Mouse (Mus musculus): ENCODE results near the gene Syne3.

Gene Syne3

GRCm38 (mm10) chr12:104923948-104924388, 85.6 kb downstream of the Syne3 start:
- no peak for DNase-seq (ENCODE audit: low read depth)

DNA sequence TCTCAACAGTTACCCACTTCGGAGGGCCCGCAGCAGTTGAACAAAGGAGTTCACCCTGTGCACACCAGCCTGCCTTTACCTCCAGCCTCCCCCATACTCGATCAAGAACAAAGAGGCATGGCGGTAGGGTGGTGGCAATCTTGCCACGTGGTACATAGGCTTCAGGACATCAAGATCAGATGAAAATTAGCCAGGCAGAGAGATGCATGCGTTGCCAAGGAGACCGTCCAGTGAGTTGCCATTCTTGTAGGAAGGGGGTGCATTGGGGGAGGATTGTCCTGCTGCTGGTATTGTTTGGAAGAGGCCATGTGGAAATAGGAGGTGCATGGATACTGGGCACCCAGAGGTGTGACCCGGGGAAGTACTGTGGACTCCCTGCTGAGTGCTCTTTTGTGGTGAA, 87.0 kb downstream of the Syne3 start:
- DNase-seq (ENCODE audit: low read depth), result no peak

GRCm38 (mm10) chr12:104921071-104921470, 88.5 kb downstream of the Syne3 start:
- no peak for DNase-seq (ENCODE audit: low read depth)

- DNase-seq (ENCODE audit: low read depth), result no peak
Observed at GRCm38 (mm10) chr12:104919247-104919646, 90.4 kb downstream of the Syne3 start.

GRCm38 (mm10) chr12:104917927-104918326, 91.7 kb downstream of the Syne3 start:
- DNase-seq (ENCODE audit: low read depth), result no peak

- no peak for DNase-seq (ENCODE audit: low read depth)
Observed at GRCm38 (mm10) chr12:104917297-104917696, 92.3 kb downstream of the Syne3 start.

DNA sequence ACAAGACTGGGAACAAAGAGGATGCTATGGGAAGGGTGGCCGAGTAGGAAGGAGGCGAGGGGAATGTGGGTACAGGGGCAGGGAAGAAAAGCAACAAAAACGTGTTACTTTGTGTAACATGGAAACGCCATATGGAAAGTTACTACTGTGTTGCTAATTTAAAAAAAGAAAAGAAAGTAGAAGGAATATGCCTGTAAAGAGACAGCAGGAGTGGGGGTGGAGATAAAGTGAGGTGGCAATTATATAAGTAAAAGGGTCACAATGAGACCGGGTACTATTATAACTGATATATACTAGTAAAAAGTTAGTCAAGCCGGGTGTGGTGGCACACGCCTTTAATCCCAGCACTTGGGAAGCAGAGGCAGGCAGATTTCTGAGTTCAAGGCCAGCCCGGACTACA, 92.8 kb downstream of the Syne3 start:
- no peak for DNase-seq (ENCODE audit: low read depth)

DNA sequence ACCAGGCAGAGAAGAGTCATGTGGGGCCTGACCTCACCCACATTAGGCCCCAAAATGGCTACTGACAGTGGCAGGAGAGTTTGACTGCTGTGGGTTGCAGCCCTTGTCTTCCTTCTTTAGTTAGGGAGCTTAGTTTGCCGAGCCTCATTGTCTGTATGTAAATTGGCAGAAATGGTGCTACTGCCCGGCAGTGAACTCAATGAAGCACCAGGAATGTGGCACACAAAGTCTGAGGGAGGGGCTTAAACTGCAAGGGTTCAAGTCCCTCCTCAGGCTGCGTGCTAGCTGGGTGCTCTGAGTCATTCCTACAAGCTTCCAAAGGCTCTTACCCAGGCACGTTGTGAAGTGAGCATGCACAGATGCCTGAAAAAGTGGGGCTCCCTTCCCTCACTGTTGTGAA, 93.9 kb downstream of the Syne3 start:
- DNase-seq (ENCODE audit: low read depth), result no peak

DNA sequence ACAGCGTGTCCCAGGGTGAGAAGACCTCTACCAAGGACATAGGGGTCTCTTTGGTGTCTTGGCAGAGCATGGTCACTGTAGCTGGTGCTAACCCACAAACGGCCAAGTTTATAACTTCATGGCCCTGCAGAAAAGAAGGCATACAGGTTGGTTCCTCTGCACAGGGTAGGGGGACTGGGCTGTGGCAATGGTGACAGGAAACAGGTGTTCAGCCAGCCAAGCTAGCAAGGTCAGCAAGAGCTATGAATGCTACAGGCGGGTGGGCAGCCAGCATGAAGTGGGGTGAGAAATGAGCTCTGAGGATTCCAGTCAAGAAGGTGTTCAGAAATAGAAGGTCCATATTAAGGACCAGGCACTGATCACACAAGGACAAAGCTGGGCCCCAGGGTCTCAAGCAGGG, 96.6 kb downstream of the Syne3 start:
- no peak for DNase-seq (ENCODE audit: low read depth)

DNA sequence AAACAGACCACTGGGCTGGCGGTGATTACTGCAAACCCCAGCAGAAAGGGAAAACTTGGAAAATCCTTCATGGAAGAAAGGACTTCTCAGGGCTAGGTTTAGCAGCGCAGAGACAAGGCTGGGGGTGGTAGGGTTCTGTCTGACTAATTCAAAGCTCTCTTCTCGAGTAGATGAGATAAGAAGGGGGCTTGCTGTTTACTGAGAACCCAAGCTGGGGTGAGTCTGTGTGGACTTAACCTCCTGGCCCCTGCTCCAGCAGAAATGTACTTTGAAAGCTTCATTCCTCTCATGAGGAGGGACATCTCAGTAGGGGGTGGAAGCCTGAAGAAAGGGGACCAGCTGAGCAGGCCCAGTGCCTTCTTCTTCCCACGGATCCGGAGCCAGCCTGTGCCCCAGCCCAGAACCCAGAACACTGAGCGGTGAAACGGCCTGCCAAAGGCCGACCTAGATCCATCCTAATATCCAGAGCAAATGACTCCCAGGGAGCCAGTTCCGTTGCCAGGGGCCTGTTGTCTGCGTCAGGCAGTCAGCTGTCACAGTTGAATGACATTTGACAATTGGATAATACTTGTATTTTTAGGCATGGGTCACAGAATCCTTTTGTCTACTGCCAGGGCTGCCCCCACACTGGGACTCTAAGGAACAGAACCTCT, 97.2 kb downstream of the Syne3 start:
- no peak for DNase-seq (ENCODE audit: low read depth)

GRCm38 (mm10) chr12:104909750-104910149, 99.9 kb downstream of the Syne3 start:
- no peak for DNase-seq (ENCODE audit: low read depth)

DNA sequence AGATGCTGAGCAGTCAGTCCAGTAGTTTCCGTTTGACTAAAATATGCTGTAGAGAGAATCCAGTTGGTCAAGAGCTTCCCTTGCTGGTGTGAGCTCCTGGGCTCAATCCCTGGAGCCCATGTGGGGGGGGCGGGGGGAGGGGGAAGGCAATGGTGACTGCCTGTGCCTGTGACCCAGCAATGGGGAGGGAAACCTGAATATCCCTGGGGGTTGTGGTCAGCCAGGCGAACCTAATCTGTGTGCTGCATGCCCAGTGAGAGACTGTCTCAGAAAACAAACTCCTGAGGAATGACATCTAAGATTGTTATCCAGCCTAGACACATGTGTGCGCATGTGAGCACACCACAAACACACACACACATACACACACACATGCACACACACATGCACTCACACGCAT, 100.6 kb downstream of the Syne3 start:
- no peak for DNase-seq (ENCODE audit: low read depth)

DNA sequence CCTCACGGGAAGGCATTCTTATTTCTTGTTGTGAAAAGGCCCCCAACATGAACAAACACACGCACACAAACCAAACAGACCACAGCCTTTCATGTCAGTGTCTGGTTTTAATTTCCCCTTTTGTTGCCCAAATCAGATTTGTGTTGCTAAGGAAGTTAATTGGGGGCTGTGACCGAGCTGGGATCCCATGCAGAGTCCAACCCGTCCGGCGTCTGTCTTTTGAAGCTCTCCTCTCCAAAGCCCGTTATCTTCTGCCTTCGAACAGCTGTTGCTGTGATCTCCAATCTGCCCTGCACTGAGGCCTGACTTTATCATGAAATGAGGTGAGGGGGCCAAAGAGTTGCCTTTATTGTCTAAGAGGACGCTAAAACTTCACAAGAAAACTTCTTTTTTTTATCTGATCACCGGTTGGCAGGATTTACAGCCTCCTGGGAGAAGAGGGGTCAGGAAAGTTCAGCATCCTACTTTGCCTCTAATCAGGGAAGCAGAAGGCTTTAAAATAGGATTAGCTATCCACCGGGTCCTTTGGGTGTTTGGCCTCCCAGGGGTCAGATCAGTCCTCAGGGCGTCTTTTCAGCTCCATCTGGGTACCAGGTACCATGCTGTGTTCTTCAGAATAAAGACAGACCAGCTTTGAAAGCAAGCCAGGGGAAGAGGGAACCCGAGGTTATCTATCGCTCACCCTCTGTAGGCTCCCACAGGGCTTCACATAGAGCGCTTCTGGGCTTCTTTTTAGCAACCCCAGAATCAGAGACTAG, 101.4 kb downstream of the Syne3 start:
- DNase-seq (ENCODE audit: low read depth), result no peak

DNA sequence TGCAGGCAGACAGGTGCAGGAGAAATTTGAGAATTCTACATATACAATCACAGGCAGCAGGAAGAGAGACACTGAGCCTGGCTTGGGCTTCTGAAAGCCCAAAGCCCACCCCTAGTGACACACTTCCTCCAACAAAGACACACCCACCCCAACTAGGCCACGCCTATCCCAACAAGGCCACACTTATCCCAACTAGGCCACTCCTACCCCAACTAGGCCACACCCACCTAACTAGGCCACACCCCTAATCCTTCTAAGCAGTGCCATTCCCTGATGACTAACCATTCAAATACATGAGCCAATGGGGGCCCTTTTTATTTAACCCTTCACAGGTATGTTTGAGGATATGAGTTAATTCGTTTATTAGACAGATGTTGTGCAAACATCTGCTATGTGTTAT, 102.5 kb downstream of the Syne3 start:
- peak; percentile 5 for DNase-seq (ENCODE audit: low read depth)

GRCm38 (mm10) chr12:104904138-104904537, 105.5 kb downstream of the Syne3 start:
- DNase-seq (ENCODE audit: low read depth), result no peak

DNA sequence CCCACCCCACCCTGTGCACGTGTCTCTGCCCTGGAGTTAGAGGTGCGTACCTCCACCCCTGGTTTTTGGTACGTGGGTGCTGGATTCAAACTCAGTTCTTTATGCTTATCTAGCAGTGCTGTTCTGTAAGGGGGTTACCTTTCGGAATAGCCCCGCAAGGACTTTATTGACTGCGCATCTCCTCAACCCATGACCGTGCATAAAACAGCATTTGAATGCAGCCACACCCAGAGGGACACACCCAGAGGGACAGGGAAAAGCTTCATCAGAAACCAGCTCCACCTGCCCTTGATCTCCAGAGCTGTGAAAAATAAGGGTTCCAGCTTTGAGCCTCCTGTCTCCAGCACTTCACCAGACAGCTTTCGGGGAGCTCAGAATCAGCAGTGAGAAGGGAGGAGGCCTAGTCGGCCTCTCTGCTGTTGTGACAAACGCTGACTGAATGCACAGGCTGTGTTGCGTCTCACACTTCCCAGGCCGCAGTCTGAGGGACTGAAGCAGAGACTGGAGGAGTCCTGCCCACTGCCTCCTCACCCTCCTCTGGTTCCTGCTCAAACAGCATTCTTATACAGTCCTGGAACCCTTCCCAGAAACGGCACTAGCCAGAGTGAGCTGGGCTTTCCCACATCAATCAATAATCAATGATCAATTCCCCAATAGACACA, 107.1 kb downstream of the Syne3 start:
- no peak for DNase-seq (ENCODE audit: low read depth)

GRCm38 (mm10) chr12:104901320-104901719, 108.3 kb downstream of the Syne3 start:
- DNase-seq (ENCODE audit: low read depth), result no peak

DNA sequence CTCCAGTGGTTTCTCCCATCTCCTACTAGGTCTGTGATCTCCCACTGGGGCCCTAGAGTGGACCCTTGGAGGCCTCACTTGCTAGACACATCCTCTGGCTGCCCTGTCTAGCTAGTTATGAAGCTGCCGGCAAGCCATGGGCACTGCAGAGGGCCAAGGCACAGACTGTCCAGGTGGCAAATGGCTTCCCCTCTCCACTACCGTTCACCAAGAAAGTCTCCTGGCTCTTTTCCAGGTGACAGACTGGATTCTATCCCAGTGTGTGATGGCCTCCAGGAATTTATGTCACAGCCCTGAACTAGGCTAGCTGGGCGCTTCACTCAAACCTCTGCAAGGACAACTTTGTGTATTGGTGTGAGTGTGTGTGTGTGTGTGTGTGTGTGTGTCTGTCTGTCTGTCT, 109.8 kb downstream of the Syne3 start:
- DNase-seq (ENCODE audit: low read depth), result no peak

DNA sequence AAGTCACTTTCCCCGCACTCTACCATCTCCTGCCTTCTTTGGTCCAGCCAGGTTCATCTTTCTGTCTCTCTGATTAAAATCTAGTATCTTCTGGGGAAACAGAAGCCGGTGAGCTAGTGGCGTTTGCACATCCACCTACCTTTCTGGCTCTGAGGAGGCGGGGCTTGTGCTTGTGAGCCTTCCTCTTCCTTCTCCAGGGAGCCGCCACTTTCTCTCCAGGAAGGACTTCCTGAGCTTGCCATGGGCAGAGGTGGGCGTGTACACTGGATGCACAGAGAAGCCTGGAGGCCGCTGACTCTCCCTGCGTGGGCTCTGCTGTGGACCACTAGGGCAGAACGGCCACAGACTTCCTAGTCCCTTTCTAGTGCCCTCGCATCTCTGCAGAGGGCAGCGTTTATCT, 110.4 kb downstream of the Syne3 start:
- DNase-seq (ENCODE audit: low read depth), result no peak

DNA sequence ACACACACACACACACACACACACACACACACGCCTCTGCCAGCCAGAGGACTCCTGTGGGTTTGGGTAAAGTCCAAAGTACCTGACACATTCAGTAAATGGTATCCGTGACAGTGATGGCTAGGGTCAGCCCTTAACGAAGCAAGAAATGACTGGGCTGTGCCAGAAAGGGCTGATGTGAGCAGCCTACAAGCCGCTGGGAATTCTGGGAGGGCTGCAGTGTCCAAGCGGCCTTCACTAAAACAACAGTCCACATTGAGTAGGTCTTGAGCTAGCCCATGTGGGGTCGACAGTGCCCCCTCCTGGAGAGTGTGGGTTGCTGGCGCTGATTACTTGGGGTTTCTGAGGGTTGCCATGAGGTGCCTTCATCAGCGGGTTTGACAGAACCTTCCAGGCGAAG, 110.9 kb downstream of the Syne3 start:
- peak; percentile 5 for DNase-seq (ENCODE audit: low read depth)

- DNase-seq (ENCODE audit: low read depth), result no peak
Observed at GRCm38 (mm10) chr12:104897051-104897618, 112.5 kb downstream of the Syne3 start.

- no peak for DNase-seq (ENCODE audit: low read depth)
Observed at GRCm38 (mm10) chr12:104896640-104897039, 113.0 kb downstream of the Syne3 start.

GRCm38 (mm10) chr12:104892245-104892644, 117.4 kb downstream of the Syne3 start:
- DNase-seq (ENCODE audit: low read depth), result no peak
